Mouse (Mus musculus): Measurements from ENCODE around the gene Pank2.

Pank2 gene

GRCm38 (mm10) chr2:131330548-131330947, 68.3 kb downstream of the Pank2 start:
- DNase-seq: no peak

GRCm38 (mm10) chr2:131337602-131338001, 75.3 kb downstream of the Pank2 start:
- no peak for DNase-seq

- DNase-seq: no peak
These were observed 82.2 kb downstream of the Pank2 start for GRCm38 (mm10) chr2:131344449-131344848.

GRCm38 (mm10) chr2:131345556-131345955, 83.3 kb downstream of the Pank2 start:
- DNase-seq: no peak
